Mouse (Mus musculus) heart, postnatal 14 days (tissue): Measurements from ENCODE around the gene Tmem150c. TPM values are rescaled to one million over a fixed set of nuclear protein-coding genes. Genes with fewer than 3 reads are reported as not detected.

Source experiments
- DNase-seq, 2 experiments: peaks; one replicate each; pipeline ENCODE4 v3.0.0; 2021 to 2022
- intact Hi-C: fragments of 180-260 bp; cut with DNase I; formaldehyde crosslinking; loops from one replicate; pipeline ENCODE4 v1.15.1; 2025
- total RNA-seq, 2 experiments: library from RNA; stranded (reverse); gene quantifications; 2 replicates each; pipeline ENCODE4 v1.2.3; 2021

Gene Tmem150c
- total RNA-seq, 2 experiments from 2014 or later, result 5.1 to 5.6 TPM

DNA sequence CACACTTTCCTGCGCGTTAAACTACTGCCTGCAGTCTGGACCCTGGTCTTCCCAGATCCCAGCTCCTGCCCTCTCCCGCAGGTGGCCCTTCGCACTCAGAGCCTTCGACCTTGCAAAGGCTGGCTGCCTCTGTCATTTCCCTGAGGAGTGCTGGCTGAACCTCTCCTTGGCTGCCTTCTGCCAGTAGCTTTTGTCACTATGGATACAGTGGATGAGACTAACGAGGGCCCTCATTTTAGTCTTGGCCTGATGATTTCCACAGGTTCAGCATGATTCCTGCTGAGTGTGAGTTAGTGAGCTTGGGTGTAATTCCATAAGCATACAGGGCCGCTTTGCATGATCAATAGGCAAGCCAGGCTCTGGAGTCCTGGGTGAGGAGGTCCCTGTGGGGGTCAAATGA lies 16.0 kb upstream of the Tmem150c start:
- intact Hi-C loops, result no loop called here
- DNase-seq, result no peak

DNA sequence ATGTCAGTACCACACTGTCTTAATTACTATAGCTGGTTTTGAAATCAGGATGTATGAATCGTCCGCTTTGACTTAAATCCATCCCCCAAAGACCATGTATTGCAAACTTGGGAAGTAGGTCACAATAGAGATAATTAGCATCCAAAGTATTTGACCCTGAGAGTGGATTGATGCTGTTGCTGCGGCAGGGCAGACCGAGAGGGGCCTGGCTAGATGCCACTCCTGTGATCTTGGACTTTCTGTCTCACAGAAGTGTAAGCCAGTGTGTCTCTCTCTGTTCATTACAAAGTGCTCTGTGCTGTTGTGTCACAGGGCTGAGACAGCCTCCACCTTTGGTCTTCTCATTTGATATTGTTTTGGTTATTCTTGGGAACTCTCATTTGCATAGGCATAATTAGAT lies 12.5 kb upstream of the Tmem150c start:
- no peak for DNase-seq
- intact Hi-C loops, result no loop called here

DNA sequence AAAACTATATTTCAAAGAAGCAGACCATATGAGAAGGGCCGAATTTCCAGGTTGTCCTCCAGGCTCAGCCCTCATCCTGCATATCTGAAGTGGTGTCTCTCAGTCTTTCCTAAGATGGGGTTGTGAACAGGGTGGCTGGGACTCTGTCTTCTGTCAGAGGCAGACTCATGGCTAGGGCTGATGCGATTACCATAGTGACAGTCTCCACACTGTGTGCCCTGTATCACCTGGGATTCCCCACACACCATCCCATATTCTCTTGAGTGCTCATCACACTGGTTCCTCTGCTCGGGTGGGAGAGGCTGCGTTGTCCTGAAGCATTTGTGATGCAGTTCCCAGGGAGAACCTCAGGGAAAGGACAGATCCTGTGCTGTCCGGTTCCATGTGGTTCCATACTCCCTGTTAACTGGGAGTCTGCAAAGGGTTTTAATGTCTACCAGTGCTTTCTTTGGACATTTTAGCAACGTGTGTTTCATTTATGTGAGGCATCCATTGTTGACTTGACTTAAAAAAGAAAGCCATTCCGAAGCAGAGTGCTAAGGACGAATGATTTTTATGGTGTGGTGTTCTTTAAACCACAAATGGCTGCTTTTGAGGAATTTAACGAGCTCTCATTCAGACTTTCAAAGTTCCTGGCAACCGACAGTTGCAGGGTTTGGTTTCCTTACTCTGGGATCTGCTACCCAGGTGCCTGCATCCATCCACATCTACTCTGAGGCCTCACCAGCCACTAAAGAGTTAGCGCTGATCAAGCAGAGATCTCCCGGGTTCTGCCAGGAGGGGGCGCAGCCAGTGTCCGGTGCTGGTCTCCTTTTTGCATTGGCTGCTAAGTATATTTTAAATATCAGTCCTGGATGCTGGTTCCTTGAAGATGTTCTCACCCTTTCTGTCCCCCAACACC lies 7.2 kb upstream of the Tmem150c start:
- peak; percentile 42 to 58 for DNase-seq
- intact Hi-C loops, result loop anchor here (5.0 to 10.0 kb wide), 2 partner anchors 95 to 962 kb away; no protein-coding TSS in a partner anchor

DNA sequence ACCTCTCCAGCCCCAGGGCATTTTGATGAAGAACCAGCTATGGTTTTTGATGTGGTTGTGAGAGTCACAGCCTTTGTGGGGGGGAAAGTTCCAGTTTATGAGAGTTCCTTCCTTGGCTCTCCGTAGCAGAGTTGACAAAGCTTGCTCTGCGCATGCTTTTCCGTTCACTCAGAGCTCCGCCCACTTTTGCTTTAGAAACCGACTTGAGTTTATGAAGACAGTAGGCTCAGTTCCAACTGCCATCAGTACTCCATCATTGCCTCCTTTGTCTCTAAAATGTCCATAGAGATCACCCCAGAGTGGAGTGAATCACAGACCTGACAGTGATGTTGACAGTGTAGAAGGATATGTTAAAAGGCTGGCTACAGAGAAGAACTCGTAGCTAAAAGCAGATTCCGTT lies 3.8 kb upstream of the Tmem150c start:
- intact Hi-C loops, result loop anchor here (5.0 to 10.0 kb wide), 2 partner anchors 79 to 959 kb away; no protein-coding TSS in a partner anchor
- DNase-seq, result no peak

DNA sequence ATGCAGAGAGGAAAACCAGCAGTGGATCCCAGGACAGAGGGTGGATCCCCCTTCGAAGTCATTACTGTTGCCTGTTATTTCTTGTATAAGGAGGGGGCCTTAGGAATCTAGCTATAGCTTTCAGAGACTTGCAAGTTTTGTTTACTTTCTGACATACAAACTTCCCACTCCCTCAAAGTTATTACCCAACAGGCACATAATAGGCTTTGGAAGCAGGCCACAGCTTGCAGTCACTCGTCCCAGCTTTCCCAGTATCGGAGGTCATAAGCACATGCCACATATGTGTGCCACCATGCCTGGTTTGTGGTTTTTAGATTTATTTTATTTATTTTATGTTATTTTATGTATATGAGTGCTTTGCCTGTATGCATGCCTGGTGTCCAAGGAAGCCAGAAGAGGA lies 3.2 kb upstream of the Tmem150c start:
- DNase-seq, result no peak
- intact Hi-C loops, result loop anchor here (5.0 to 10.0 kb wide), 2 partner anchors 79 to 958 kb away; no protein-coding TSS in a partner anchor

DNA sequence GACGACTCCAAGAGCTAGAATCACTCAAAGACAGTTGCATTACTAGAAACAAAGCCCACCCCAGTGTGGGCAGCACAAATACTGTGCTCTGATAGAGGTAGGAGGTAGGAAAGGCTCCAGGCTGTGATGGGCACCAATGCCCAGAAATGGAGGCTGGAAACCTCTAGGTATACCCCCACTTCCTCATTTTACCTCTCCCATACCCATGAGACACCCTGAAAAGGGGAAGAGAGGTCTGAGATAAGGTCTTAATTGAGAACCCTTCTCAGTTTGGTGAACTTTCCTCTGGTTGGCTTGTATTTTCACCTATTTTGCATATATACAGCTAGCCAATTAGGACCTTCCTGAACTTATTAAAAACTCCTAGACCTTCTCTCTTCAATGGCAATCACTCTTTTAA lies 2.4 kb upstream of the Tmem150c start:
- intact Hi-C loops, result loop anchor here (5.0 to 10.0 kb wide), 2 partner anchors 80 to 957 kb away; no protein-coding TSS in a partner anchor
- DNase-seq, result no peak

DNA sequence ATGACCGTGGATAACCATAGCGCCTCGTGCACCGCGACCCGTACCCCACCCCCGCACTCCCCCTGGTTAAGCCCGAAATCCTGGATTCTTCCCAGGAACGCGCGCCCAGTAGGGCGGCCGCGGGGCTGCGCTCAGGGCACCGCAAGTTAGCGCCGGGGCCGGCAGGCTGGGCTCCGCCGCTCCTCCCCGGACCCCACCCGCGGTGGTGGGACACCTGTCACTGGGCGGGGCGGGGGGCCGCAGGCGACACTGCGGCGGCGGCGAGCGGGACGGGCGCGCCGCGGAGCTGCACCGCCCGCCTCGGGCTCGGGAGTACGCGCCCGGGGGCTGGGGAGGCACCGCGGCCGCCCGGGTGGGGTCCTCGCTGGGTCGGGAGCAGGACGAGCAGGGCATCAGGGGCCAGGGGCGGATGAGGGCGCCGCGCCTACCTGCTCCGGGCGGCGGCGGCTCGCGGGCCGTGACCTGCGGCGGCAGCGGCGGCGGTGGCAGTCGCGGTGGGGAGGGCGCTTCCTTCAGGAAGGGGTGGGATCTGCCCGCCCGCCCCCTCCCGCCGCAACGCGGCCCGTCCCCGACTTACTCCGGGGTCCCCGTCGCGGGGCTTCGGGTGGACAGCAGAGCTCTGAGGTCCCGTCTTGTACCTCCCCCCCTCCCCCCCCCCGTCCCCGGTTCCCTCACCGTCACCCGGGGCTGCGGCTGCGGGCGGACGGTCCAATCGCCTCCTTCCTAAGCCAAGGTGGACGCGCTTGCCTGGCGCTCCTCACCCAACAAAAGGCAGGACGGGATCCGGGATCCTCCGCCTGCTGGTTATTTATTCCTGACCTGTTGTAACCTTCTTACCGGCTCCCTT lies 594 bp downstream of the Tmem150c start:
- DNase-seq, result peak; percentile 39 to 46
- intact Hi-C loops, result loop anchor here (5.0 kb wide), 1 partner anchor 163 kb away; no protein-coding TSS in a partner anchor

DNA sequence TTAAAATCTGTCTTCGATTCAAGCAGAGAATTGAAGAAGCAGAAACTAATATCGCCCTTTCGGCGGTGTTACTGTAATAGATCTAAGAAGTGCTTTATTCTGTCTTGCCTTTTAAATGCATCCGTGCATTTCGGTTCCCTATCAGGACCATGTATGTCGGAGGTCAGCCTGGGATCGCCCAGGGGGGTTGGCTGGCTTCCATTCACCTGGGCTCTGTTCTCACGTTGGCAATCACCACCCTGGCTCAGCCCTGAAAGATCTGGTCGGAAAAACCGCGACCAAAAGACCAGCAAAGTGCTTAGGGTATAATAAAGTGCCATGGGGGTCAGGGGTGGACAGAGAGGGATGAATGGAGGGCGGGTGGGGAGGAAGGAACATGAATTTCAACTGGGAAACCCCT lies 1.3 kb downstream of the Tmem150c start:
- DNase-seq, result no peak
- intact Hi-C loops, result loop anchor here (5.0 kb wide), 1 partner anchor 164 kb away; no protein-coding TSS in a partner anchor

DNA sequence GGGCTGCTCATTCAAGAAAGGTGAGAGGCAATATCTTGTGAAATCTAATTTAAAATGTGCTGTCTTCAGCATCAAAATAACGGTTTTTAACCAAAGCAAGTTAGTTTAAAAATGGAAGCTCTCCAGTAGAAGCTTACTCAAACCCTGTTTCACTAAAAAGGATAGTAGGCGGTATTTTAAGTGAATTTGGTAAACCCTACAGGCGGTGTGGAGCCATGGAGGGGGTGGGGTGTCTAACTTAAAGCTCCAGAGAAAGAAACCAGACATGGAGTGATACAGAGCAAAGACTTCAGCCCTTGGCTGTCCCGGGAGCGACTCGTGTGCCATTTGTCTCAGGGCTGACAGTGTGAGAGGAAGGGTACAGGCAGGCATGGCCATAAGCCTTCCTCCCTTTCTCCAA lies 4.0 kb downstream of the Tmem150c start:
- intact Hi-C loops, result loop anchor here (5.0 kb wide), 1 partner anchor 167 kb away; no protein-coding TSS in a partner anchor
- DNase-seq, result no peak

DNA sequence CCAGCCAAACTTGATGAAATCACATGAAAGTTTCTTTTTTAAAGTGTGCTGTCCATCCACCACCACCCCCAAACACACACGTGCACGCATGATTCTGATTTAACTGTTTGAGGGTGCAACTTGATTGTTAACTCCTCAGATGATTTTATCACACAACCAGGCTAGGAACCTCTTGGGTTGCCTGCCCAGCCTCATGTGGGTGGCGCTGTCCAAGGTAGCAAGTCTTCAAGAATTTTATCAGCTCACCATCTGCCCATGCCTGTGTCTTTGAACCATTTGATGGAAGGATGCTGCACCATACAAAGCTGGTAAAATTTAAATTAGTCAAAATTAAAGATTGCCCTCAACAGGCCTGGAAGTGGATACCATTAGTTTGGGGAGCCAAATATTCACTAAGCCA lies 9.6 kb downstream of the Tmem150c start:
- intact Hi-C loops, result no loop called here
- DNase-seq, result no peak

DNA sequence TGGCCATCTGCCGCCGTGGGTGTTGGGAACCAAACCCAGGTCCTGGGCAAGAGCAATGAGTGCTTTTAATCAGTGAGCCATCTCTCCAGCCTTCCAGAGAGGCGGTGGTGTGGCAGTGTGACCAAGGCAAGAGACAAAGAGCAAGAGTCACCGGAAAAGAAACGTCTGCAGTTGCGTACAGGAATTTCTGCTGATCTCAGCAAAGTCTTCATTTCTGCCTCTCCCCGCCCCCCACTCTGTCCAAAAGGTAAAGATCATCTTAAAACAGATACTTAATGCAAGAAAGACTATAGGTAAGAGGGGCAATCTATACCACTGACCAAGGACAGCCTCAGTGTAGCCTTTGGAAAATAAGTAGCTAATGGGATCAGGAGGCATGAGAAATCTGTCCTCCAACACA lies 14.8 kb downstream of the Tmem150c start:
- intact Hi-C loops, result no loop called here
- DNase-seq, result no peak

DNA sequence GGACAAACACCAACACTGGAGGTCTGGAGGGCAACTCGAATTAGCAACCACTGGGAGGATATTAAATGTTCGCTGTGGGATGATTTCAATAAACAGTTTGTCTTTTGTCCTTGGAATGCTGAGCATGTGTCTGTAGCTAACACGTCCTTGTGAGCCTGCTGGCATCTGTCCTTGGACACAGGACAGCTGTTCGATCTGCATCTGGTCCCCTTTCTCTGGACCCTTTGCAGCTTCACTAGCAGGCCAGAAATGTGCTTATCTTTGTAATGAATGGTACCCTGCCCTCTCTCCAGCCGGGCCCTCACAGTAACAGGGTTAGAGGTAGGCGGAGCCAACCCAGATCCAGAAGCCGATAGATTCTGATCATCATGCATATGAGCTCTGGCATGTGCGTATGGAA lies 32.3 kb downstream of the Tmem150c start:
- DNase-seq, result no peak
- intact Hi-C loops, result no loop called here

DNA sequence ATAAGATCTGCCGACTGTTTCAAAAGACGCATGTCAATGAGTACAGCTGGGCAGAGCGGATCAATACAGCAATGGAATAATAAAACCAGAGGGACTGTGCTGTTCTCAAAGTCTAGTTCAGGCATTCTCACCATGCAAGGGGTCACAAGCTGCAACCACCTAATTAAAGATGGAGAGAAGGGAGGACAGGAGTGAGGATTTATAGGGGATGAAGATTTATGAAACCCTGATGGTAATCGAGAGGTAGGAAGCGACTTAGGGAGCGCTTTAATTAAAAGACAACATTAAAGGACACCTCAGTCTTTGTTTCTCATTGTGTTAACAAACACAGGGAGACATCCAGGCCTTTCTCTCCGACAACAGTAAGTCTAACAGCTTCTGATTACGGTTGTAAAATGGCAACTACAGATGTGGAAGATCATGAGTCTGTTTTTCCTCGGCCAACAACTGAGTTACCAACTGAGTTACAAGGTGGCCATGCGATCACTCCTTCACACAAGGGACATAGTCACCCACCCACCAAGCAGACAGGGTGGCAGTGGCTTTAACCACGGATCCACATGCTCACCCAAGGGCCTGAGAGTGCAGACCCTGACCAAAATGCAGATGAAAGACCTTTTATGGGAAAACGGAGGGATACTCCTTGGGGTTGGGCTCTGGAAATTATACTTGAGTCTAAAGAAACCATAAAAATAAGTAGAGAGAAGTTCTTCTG lies 34.0 kb downstream of the Tmem150c start:
- intact Hi-C loops, result no loop called here
- no peak for DNase-seq

DNA sequence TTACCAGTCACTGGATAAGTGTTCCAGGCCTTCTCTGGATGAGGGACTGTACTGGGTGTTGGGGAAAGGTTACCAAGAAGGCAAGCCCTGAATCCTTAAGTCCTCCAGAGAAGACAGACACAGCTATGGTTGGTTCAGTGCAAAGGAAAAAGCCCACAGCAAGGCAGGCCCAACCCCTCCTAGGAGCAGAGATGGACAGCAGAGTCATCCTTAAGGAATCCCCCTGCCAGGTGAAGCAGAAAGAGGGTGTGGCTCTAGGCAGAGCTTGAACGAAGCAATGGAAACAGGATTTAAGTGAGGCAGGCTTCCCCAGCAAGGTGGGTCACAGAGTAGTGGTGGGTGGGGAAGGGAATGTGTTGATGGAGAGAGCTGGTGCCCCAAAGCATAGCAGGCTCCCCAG lies 35.1 kb downstream of the Tmem150c start:
- intact Hi-C loops, result no loop called here
- DNase-seq, result no peak

DNA sequence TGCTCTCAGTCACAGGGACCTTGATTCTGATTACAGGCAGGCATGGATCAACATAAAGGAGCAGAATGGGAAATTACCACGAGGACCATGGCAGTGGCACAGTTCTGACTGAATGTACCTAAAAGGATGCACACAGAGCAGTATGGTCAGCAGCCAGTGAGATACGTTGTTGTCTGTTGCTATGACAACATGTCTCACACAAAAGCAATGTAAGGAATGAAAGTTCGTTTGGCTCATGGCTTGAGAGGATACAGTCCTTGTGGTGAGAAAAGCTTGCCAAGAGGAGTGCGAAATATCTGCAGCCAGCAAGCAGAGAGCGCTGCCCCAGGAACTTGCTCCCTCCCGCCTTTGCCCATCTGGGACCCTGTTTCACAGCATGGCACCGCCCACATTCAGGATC lies 36.3 kb downstream of the Tmem150c start:
- DNase-seq, result no peak
- intact Hi-C loops, result no loop called here

DNA sequence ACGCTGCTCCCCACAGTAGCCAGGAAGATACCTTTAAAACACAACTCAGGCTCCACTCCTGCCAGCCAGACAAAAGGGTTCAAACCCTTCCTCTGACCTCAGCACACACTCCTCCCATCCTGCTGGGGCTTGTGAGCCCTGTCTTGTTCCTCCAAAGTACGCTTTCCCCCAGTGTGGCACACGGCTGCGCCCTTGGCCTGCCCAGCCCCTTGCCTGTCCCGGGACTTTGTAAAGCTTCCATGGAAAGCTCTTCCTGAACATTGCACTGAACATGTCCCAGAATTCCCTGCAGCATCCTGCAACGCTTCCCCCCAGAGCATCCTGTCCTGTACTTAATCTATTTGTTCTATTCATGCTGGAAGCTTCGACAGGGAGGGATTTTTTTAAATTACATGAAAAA lies 38.4 kb downstream of the Tmem150c start:
- no peak for DNase-seq
- intact Hi-C loops, result no loop called here

DNA sequence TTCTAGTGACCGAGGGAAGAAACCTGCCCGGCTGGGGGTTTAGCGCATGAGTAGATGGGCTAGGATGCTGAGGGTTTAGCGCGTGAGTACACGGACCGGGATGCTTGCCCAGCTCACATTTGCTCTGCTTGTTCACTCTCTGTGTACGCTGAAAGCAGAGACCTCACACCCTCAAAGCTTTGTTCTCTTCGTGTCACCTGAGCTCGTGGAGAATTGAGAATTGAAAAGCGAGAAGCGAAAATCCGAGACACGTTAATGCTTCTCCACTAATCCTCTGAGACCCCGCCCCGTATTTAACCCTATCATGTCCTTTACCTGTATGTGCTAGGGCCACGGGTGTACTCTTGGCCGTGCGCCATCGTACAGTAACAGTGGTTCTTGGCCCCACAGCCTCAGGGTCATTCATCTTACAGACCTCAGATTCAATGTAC lies 38.9 kb downstream of the Tmem150c start:
- intact Hi-C loops, result no loop called here
- DNase-seq, result no peak

DNA sequence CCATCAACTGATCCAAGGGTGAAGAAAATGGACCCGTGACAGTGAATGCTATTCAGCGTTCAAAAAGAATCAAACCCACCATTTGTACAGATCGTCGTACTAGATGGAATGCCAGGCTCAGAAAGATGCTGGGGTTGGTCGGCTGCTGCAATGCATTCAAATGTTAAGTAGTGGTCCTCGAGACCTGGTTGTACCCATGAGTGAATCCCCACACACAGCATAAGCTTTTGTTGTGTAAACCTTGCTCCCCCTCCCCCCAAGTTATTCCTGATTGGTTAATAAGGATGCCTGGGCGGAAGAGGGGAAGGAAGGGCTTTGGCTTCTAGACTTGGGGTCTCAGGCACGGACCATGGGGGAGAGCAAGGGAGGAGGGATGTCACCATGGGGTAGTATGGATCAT lies 40.3 kb downstream of the Tmem150c start:
- intact Hi-C loops, result no loop called here
- DNase-seq, result no peak

DNA sequence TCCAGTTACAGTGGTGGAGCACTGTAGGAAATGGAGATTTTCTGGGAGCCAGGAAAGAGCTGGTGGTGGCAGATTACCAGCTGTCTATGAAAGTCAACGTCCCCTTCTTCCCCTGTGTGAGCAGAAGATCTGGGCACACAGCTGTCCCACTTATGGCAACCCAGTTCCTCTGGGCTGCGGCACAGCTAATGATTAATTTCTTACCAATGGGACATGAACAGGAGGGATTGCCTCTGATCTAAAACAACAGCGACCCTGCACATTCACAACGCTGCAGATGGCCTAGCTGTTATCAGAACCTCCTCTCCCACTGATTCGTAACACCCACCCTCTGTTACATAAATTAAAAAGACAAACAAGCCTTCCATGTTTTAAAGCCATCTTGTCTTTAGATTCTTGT lies 46.2 kb downstream of the Tmem150c start:
- no peak for DNase-seq
- intact Hi-C loops, result no loop called here

DNA sequence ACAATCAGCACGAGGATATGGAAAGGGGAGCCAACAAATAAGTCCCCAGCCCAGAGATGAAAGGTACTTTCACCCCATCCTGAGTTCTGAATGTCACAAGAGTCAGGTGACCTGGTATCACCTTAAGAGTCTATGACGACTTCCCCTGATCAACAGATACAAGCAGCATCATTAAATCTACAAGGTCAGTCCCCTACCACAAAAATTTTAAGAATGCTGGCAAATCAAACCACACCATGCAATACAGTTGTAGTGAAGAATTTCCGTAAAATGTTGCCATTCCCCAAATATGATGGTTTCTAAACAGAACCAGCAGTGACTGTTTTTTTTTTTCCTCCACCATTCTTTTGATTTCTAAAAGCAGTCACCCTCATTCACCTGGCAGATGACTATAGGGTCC lies 49.0 kb downstream of the Tmem150c start:
- intact Hi-C loops, result no loop called here
- DNase-seq, result no peak
